Mouse (Mus musculus) left cerebral cortex, adult 11 months (tissue): ENCODE measurements around the gene Rln3.

Experiments
- DNase-seq: peaks from one replicate; pipeline ENCODE4 v3.0.0; 2022; ENCODE audit warnings: low spot score

The Rln3 gene

GRCm38 (mm10) chr8:83995973-83996372, 48.8 kb downstream of the Rln3 start:
- DNase-seq, result no peak

- no peak for DNase-seq
Measured at GRCm38 (mm10) chr8:83994030-83994429, 50.8 kb downstream of the Rln3 start.
